ENCODE assay signal across 9 mouse cellular contexts in genomic region chr2:91958701-91959457, GRCm38 (mm10). TPM values are rescaled to one million over a fixed set of nuclear protein-coding genes. Genes with fewer than 3 reads are reported as not detected.
A peak's percentile ranks its signal among the peaks of the same experiment; 100 is the strongest.
DNase-seq lines count a peak whose midpoint lies in the region; ATAC-seq and TF ChIP-seq lines count a peak whose summit lies in the region.
"Had no signal": no experiment of that assay in that cellular context is flagged by ENCODE, and none has a peak within 500 bp of the region (broad histone marks: within the 10 kb centered on the region; RNA-seq: fewer than 3 reads in every experiment).

No protein-coding gene starts in this region.

- no peak for ATAC-seq in kidney, embryonic 16.5 days (ENCODE audit: low FRiP score, low TSS enrichment)
- ATAC-seq in limb, embryonic 11.5 days (ENCODE audit: insufficient number of reproducible peaks, low FRiP score, low TSS enrichment, low read depth), result no peak
- ATAC-seq in inflammation-experienced regulatory T-cells, adult 6 months, result no peak

- H3K4me1 ChIP-seq in kidney, embryonic 16.5 days (ENCODE audit: insufficient read depth, low read length), result peaks cover 58% of the 10 kb centered on the region
- H3K4me1 ChIP-seq in CH12.LX (ENCODE audit: control insufficient read depth in 1 of 2, insufficient read depth in 2 of 2), result peaks cover 6 to 71% of the 10 kb centered on the region in 2 experiments
- H3K4me1 ChIP-seq in bone marrow, adult 2 months (ENCODE audit: control insufficient read depth, insufficient read depth, low read length), result peaks cover 13% of the 10 kb centered on the region
- peaks cover 95% of the 10 kb centered on the region for H3K4me1 ChIP-seq in heart, embryonic 10.5 days
- peaks cover 14% of the 10 kb centered on the region for H3K4me1 ChIP-seq in limb, embryonic 11.5 days (ENCODE audit: control insufficient read depth, insufficient read depth, low read length)

- dilution Hi-C loops in CH12.LX (cut with MboI; ENCODE audit: extremely low pct_ligation_motif_present, extremely low pct_unique_long_range_greater_than_20kb, low sequenced_read_pairs), result no loop called here

- no peak for TF ChIP-seq POLR2A in CH12.LX (IDR thresholded peaks at IDR 0.05; ENCODE audit: low read depth, low read length)
- no peak for TF ChIP-seq POLR2A in bone marrow, adult 2 months (IDR thresholded peaks at IDR 0.05; ENCODE audit: borderline replicate concordance, control insufficient read depth, low read depth, low read length)

- WGBS in kidney, embryonic 16.5 days, result 46% methylated on average over 10 of the region's 10 CpGs
- 40% methylated on average over 10 of the region's 10 CpGs for WGBS in bone marrow, adult 2 months
- WGBS in heart, embryonic 10.5 days, result 44% methylated on average over 10 of the region's 10 CpGs
- 45% methylated on average over 10 of the region's 10 CpGs for WGBS in limb, embryonic 11.5 days

- DNase-seq in kidney, adult 11 months, result peak; percentile 54
- DNase-seq in CH12.LX (ENCODE audit: extremely low read depth), result no peak
- DNase-seq in heart, embryonic 10.5 days (ENCODE audit: low spot score), result peak; percentile 87
- DNase-seq in limb, embryonic 11.5 days (ENCODE audit: low spot score), result peak; percentile 60
- peak; percentile 70 for DNase-seq in naive thymus-derived CD4-positive, alpha-beta T cell, adult 2 months (ENCODE audit: low read depth)

- TF ChIP-seq EP300 in CH12.LX (IDR thresholded peaks at IDR 0.05; ENCODE audit: low read length), result no peak

- in situ Hi-C loops in CH12.LX (cut with MboI; ENCODE audit: low pct_ligation_motif_present, low pct_unique_long_range_greater_than_20kb, low sequenced_read_pairs), result no loop called here

- no peak overlapping the region for H3K4me3 ChIP-seq in kidney, embryonic 16.5 days (ENCODE audit: low read length)
- H3K4me3 ChIP-seq in CH12.LX (replicated peaks in 1 of 3; ENCODE audit: low read depth in 2 of 3, low read length in 2 of 3, poor library complexity in 1 of 3), result no peak overlapping the region
- no peak overlapping the region for H3K4me3 ChIP-seq in bone marrow, adult 2 months (replicated peaks; ENCODE audit: control insufficient read depth, low read depth, low read length)
- H3K4me3 ChIP-seq in heart, embryonic 10.5 days, result no peak overlapping the region
- no peak overlapping the region for H3K4me3 ChIP-seq in limb, embryonic 11.5 days (ENCODE audit: low read depth, low read length)
- H3K4me3 ChIP-seq: limb, embryonic 12.5 days had no signal

- H3K27ac ChIP-seq in kidney, embryonic 16.5 days (ENCODE audit: low read length), result no peak overlapping the region
- H3K27ac ChIP-seq in CH12.LX (ENCODE audit: insufficient read depth, low read depth), result no peak overlapping the region
- H3K27ac ChIP-seq in bone marrow, adult 2 months (ENCODE audit: control insufficient read depth, insufficient read depth, low read depth, low read length, poor library complexity), result no peak overlapping the region
- peak overlapping the region; percentile 66; the same call in 1 of the 2 replicates for H3K27ac ChIP-seq in heart, embryonic 10.5 days
- H3K27ac ChIP-seq in limb, embryonic 11.5 days (replicated peaks; ENCODE audit: low read depth, low read length), result no peak overlapping the region
- H3K27ac ChIP-seq: limb, embryonic 12.5 days had no signal

- peaks cover 22% of the 10 kb centered on the region for H3K79me2 ChIP-seq in CH12.LX (replicated peaks; ENCODE audit: control insufficient read depth, extremely low read depth, insufficient read depth, poor library complexity, severe bottlenecking)

- no peak overlapping the region for H3K9ac ChIP-seq in kidney, embryonic 16.5 days (replicated peaks; ENCODE audit: low read length)
- H3K9ac ChIP-seq in CH12.LX (ENCODE audit: insufficient read depth, low read depth), result no peak overlapping the region
- no peak overlapping the region for H3K9ac ChIP-seq in limb, embryonic 11.5 days (ENCODE audit: low read length)
- H3K9ac ChIP-seq: limb, embryonic 12.5 days had no signal

- TF ChIP-seq RAD21 in CH12.LX (IDR thresholded peaks at IDR 0.05; ENCODE audit: low read depth, low read length), result peak; percentile 47

- no peaks in the 10 kb centered on the region for H3K36me3 ChIP-seq in kidney, embryonic 16.5 days (ENCODE audit: insufficient read depth, low read length)
- H3K36me3 ChIP-seq in CH12.LX (replicated peaks in 1 of 2; ENCODE audit: control insufficient read depth in 1 of 2, insufficient read depth in 1 of 2, low read length in 1 of 2), result peaks cover 0 to 59% of the 10 kb centered on the region in 2 experiments
- H3K36me3 ChIP-seq in heart, embryonic 10.5 days, result peaks cover 8% of the 10 kb centered on the region; the same call in 1 of the 2 replicates
- no peaks in the 10 kb centered on the region for H3K36me3 ChIP-seq in limb, embryonic 11.5 days (ENCODE audit: control insufficient read depth, insufficient read depth, low read length)

- no peaks in the 10 kb centered on the region for H3K9me3 ChIP-seq in kidney, embryonic 16.5 days (ENCODE audit: low read length)
- no peaks in the 10 kb centered on the region for H3K9me3 ChIP-seq in CH12.LX (replicated peaks; ENCODE audit: low read length)
- H3K9me3 ChIP-seq in heart, embryonic 10.5 days, result no peaks in the 10 kb centered on the region
- H3K9me3 ChIP-seq in limb, embryonic 11.5 days (ENCODE audit: control insufficient read depth, low read length), result no peaks in the 10 kb centered on the region
- H3K9me3 ChIP-seq: limb, embryonic 12.5 days had no signal

- TF ChIP-seq CTCF in CH12.LX (conservative IDR thresholded peaks at IDR 0.05 in 1 of 2, IDR thresholded peaks at IDR 0.05 in 1 of 2; ENCODE audit: low read depth in 2 of 2, low read length in 2 of 2), result peak; percentile 45 to 75
- TF ChIP-seq CTCF in bone marrow, adult 2 months (IDR thresholded peaks at IDR 0.05; ENCODE audit: control insufficient read depth, insufficient read depth, low read length), result peak; percentile 66

- H3K27me3 ChIP-seq in kidney, embryonic 16.5 days (ENCODE audit: insufficient read depth, low read length), result no peaks in the 10 kb centered on the region
- H3K27me3 ChIP-seq in CH12.LX (replicated peaks), result no peaks in the 10 kb centered on the region
- no peaks in the 10 kb centered on the region for H3K27me3 ChIP-seq in heart, embryonic 10.5 days (ENCODE audit: insufficient read depth, poor library complexity, severe bottlenecking)
- H3K27me3 ChIP-seq in limb, embryonic 11.5 days (ENCODE audit: control insufficient read depth, insufficient read depth, low read length), result no peaks in the 10 kb centered on the region
- H3K27me3 ChIP-seq: limb, embryonic 12.5 days had no signal

- no peak overlapping the region for H3K4me2 ChIP-seq in kidney, embryonic 16.5 days (replicated peaks; ENCODE audit: low read depth, low read length)
- no peak overlapping the region for H3K4me2 ChIP-seq in CH12.LX (ENCODE audit: insufficient read depth, low read depth, poor library complexity, severe bottlenecking)
- H3K4me2 ChIP-seq in limb, embryonic 11.5 days (ENCODE audit: low read depth, severe bottlenecking), result no peak overlapping the region
- H3K4me2 ChIP-seq: limb, embryonic 12.5 days had no signal

RNA-seq across cellular contexts. Expression of gene Gm9821, which starts 13.4 kb away (rescaled TPM):
- polyA plus RNA-seq in kidney, embryonic 16.5 days (2015; fragmentation: Nextera tagmentation; extraction: Ambion mirVana), result 0.27 and 0.71 TPM in 2 replicates
- total RNA-seq in CH12.LX (2012; rRNA removed), result 0.25 TPM in 2 replicates
- not detected in 2 replicates for total RNA-seq in CH12.LX (2014; rRNA removed)
- polyA plus RNA-seq in CH12.LX (2012; ENCODE audit: insufficient read length, low read depth), result 3.8 TPM in 2 replicates
- not detected in 2 replicates for polyA plus RNA-seq in bone marrow, adult 2 months (2011; ENCODE audit: insufficient read depth, insufficient read length, low replicate concordance, missing spikeins)
- polyA plus RNA-seq in heart, embryonic 10.5 days (2016; fragmentation: Nextera tagmentation; extraction: Ambion mirVana), result 1.9 and 3.0 TPM in 2 replicates
- 0.32 and 0.48 TPM in 2 replicates for polyA plus RNA-seq in limb, embryonic 11.5 days (2014; fragmentation: Nextera tagmentation; extraction: Ambion mirVana)
- polyA plus RNA-seq in inflammation-experienced regulatory T-cells, adult 6 months (2017; shearing (Covaris generic)), result 1 to 10 TPM in 1 of 3 experiments, under 1 TPM in 2; 0.78 to 1.8 (median 0.83) TPM

RNA-seq across cellular contexts. Expression of gene Dgkz, which starts 16.8 kb away (rescaled TPM):
- polyA plus RNA-seq in kidney, embryonic 16.5 days (2015; fragmentation: Nextera tagmentation; extraction: Ambion mirVana), result 52.0 and 52.1 TPM in 2 replicates
- total RNA-seq in CH12.LX (2012; rRNA removed), result 50.3 and 50.4 TPM in 2 replicates
- total RNA-seq in CH12.LX (2014; rRNA removed), result 32.3 and 38.6 TPM in 2 replicates
- polyA plus RNA-seq in CH12.LX (2012; ENCODE audit: insufficient read length, low read depth), result 53.9 and 60.2 TPM in 2 replicates
- polyA plus RNA-seq in bone marrow, adult 2 months (2011; ENCODE audit: insufficient read depth, insufficient read length, low replicate concordance, missing spikeins), result 82.4 and 229 TPM in 2 replicates
- polyA plus RNA-seq in heart, embryonic 10.5 days (2016; fragmentation: Nextera tagmentation; extraction: Ambion mirVana), result 58.4 and 61.0 TPM in 2 replicates
- polyA plus RNA-seq in limb, embryonic 11.5 days (2014; fragmentation: Nextera tagmentation; extraction: Ambion mirVana), result 36.9 and 37.6 TPM in 2 replicates
- 100 to 1,000 TPM in 2 of 3 experiments, 10 to 100 TPM in 1; 89.4 to 181 (median 130) TPM for polyA plus RNA-seq in inflammation-experienced regulatory T-cells, adult 6 months (2017; shearing (Covaris generic))

RNA-seq across cellular contexts. Expression of gene Mdk, which starts 26.8 kb away (rescaled TPM):
- 1,159 and 1,184 TPM in 2 replicates for polyA plus RNA-seq in kidney, embryonic 16.5 days (2015; fragmentation: Nextera tagmentation; extraction: Ambion mirVana)
- total RNA-seq in CH12.LX (2012; rRNA removed) (0.25 and 0.38 TPM in 2 replicates), CH12.LX (2014; rRNA removed) (0.34 TPM in 1 of 2 replicates, not detected in the other)
- polyA plus RNA-seq in CH12.LX (2012; ENCODE audit: insufficient read length, low read depth), result 2.4 and 3.1 TPM in 2 replicates
- polyA plus RNA-seq in bone marrow, adult 2 months (2011; ENCODE audit: insufficient read depth, insufficient read length, low replicate concordance, missing spikeins), result 14.9 and 18.6 TPM in 2 replicates
- 1,001 and 1,694 TPM in 2 replicates for polyA plus RNA-seq in heart, embryonic 10.5 days (2016; fragmentation: Nextera tagmentation; extraction: Ambion mirVana)
- 2,345 and 2,452 TPM in 2 replicates for polyA plus RNA-seq in limb, embryonic 11.5 days (2014; fragmentation: Nextera tagmentation; extraction: Ambion mirVana)
- 1 to 10 TPM; 1.5 to 2.2 (median 1.5) TPM for polyA plus RNA-seq in inflammation-experienced regulatory T-cells, adult 6 months (2017; shearing (Covaris generic))

RNA-seq across cellular contexts. Expression of gene Chrm4, which starts 31.8 kb away (rescaled TPM):
- 0.11 and 0.19 TPM in 2 replicates for polyA plus RNA-seq in kidney, embryonic 16.5 days (2015; fragmentation: Nextera tagmentation; extraction: Ambion mirVana)
- 13.9 and 15.1 TPM in 2 replicates for total RNA-seq in CH12.LX (2012; rRNA removed)
- 9.2 and 10.0 TPM in 2 replicates for total RNA-seq in CH12.LX (2014; rRNA removed)
- 10.4 and 14.4 TPM in 2 replicates for polyA plus RNA-seq in CH12.LX (2012; ENCODE audit: insufficient read length, low read depth)
- not detected in 2 replicates for polyA plus RNA-seq in bone marrow, adult 2 months (2011; ENCODE audit: insufficient read depth, insufficient read length, low replicate concordance, missing spikeins)
- 0.16 and 0.57 TPM in 2 replicates for polyA plus RNA-seq in heart, embryonic 10.5 days (2016; fragmentation: Nextera tagmentation; extraction: Ambion mirVana)
- 0.53 and 0.68 TPM in 2 replicates for polyA plus RNA-seq in limb, embryonic 11.5 days (2014; fragmentation: Nextera tagmentation; extraction: Ambion mirVana)
- polyA plus RNA-seq in inflammation-experienced regulatory T-cells, adult 6 months (2017; shearing (Covaris generic)), result 1 to 10 TPM in 1 of 3 experiments, under 1 TPM in 1, not detected in 1; 0.23 to 1.9 TPM

Comparison
In these comparisons a context has a peak if more than half of its experiments do, and no peak if none do; other contexts are left out.
1. RNA of gene Mdk, which starts 26.8 kb away (polyA plus RNA-seq): 2,345 to 2,452 TPM in limb, embryonic 11.5 days, 1,001 to 1,694 TPM in heart, embryonic 10.5 days and 1,159 to 1,184 TPM in kidney, embryonic 16.5 days; 14.9 to 18.6 TPM in bone marrow, adult 2 months, 2.4 to 3.1 TPM in CH12.LX and 1.5 to 2.2 TPM in inflammation-experienced regulatory T-cells, adult 6 months; every median in the first group is over 10 times any median in the second.